Mouse (Mus musculus) lung, postnatal 10 days (tissue): Measurements from ENCODE around the gene Klhl11.
A peak's percentile ranks its signal among the peaks of the same experiment; 100 is the strongest.

Source experiments
- DNase-seq: peaks from one replicate; pipeline ENCODE4 v3.0.0; 2021

The Klhl11 gene

DNA sequence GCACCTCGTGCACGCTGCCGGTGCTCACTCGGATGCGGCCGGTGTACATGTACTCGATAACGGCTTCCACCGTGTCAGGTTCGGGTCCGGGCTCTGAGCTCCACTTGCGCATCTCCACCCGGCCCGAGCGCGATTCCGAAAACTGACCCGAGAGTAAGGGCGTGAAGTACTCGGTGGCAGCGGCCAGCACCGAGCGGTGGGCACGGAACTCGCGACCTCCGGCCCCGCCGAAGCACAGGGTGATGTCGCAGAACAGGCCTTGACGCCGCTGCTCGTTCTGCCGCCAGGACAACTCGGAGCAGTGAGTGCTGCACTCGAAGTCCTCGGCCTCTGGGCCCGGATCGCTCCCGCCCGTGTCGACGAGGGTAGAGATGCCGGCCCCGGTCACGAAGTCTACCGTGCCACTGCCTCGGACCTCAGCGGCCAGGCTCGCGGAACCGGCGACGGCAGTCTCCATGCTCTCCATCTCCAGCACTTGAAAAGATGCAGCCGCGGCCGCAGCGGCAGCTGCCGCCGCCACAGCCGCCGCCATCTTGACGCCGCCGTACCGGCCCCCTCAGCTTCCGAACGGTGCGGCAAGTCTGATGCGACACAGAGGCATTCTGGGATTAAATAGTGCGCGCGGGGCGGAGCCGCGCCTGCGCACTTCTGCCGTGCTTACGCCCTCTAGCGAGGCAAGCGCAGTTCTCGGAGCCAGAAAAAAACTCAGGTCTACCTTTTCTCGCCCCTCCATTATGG is at the start of gene Klhl11:
Gene Klhl11, minus strand, starts transcription at position 545 of the 738 bp plus-strand sequence.
- DNase-seq: peak; percentile 92

DNA sequence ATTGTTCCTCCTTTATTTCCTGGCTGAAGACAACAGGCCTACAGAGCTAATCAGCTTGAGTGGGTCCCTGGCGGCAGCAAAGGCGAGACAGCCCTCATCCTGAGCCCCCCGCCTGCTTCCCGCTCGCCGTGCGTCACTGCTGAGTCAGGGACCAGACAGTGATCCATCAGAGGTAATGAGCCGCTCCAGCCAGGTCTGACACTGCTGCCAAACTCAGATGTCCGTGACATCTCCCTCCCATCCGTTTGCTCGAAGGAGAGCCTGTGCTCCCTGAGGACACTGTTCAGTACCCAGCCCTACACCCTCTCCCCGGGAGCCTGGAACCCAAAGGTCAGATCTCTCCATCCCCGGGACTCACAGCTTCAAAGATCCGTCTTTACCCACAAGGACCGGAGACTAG is 48.3 kb upstream of the Klhl11 start:
- no peak for DNase-seq

DNA sequence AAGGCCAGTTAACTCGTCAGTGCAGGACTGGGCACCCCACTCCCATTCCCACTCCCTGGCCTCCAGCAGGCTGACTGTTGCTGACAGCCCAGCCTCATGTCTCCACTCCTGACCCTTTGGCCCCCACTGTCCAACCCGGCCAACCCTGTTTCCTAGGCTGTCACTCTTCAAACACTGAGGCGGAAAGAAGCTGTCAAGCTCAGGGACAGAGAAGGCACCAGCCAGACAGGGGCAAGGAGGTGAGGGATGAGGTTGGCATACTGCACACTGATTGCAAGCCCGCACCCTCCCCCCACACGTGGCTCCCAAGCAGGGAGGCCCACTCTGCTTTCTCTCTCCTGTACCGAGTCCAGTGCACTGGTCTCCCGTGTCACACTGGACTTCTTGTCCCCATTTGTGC is 46.6 kb upstream of the Klhl11 start:
- no peak for DNase-seq

DNA sequence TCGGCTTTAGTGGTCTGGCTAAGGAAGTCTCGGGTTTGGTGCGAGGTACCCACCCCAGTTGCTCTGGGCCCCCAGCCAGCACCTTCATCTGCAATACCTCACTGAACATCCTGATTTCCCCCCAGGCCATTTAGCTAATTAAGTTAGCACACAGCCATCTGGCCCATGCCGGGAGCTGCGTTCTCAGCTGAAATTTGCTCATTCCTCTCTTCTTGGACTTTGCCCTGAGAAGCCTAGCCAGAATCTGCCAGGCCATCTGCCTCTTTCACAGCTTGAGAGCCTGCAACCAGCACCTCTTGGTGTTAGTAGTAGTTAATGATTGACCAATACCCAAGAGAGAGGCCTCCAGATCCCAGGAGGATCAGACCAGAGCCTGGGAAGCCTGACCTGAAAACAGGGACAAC is 45.6 kb upstream of the Klhl11 start:
- peak; percentile 15 for DNase-seq

DNA sequence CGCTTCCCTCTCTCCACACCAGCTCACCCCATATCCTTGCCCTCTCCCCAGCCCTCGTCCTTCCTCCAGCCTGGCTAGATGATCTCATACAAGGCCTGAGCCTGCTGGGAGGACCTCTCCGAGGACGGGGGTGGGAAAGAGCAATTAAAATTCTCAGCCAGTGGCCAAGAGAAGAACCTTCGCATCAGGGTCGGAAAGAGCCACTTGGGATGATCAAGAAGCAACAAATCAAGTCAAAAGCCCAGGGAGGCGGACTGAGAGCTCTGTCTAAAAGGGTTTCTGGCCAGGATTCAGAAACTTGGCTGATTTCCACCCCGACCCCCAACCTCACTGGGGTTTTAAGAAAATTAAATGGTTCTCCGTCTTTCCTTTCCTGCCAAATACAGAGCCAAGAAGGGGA is 43.8 kb upstream of the Klhl11 start:
- DNase-seq: no peak

DNA sequence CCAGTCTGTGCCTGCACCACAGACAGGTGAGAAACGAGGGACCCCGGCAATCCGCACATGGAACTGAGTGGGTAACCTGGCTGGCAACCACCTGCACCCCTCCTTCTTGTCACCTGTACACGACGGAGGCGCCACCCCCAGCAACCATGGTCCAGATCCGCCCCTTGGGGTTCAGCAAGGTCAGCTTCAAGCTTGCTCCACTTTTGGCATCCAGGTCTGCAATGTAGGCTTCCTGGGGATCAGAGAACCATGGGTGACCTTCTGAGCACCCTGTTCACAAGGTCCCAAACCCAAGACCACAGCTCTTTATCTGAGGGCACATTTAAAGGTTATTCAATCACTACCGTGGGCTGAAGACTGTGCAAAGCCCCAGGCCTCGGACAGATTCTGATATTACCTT is 43.2 kb upstream of the Klhl11 start:
- no peak for DNase-seq

DNA sequence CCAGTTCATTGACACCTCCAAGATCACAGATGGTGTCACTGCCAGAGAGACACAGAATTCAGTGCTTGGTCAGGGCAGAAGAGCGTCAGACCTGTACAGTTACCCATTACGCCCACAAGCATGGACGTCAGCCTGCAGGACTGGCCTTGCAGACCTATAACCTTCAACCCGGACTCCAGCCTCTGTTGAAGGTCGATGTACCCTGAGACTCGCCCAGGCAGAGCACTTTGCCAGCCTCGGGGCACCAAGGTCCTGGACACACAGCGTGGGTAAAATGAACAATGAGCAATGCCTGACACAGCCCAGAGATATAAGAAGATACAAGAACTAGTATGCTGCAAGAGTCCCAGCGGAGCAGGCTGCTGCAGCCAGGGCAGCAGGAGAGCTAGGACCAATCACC is 42.5 kb upstream of the Klhl11 start:
- DNase-seq: no peak

DNA sequence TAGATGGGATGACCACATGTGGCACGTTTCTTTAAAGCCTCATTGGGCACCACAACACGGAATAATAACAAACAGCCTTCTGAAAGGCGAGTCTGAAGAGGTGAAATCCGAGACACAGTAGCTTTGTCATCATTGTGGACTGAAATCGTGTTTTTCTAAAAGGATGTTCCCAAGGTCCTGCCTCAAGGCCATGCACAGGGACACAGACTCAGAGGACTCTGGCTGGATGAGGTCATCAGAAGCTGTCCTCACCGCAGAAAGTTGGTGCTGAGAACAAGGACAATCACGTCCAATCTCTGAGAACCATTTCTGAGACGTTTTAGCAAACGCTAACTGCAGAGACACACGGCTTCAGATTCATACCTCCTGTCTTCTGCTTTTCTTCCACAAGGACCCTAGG is 41.2 kb upstream of the Klhl11 start:
- DNase-seq: no peak

DNA sequence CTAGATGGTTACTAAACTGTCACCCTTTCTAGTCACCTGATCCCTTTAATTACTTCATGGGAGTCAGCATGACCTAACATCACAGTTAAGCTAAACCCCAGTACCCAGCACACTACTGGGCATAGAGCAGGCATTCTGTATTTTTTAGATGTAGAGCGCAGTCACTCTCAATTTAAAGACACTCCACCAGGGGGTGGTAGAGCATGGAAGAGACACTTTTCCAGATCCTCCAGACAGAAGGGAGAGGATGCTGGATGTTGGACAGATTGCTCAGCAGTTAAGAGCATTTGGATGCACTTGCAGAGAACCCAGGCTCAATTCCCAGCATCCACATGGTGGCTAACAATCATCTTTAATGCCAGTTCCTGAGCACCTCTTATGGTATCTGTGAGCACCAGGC is 39.8 kb upstream of the Klhl11 start:
- peak; percentile 51 for DNase-seq

DNA sequence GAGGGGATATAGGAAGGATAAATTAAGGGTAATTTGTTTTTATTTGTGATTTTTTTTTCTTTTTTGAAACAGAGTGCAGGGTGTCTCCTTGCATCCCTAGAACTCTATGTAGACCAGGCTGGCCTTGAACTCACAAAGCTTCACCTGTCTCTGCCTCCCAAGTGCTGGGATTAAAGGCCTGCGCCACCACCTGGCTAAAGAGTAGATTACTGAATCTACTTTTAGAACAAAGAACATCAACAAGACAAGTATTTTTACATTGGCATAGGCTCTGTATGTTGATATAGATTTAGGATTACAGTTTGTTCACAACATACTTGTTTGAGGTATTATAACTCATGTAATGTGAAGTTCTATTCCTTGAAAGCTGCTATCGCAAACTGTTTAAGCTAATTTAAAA is 38.0 kb upstream of the Klhl11 start:
- no peak for DNase-seq

DNA sequence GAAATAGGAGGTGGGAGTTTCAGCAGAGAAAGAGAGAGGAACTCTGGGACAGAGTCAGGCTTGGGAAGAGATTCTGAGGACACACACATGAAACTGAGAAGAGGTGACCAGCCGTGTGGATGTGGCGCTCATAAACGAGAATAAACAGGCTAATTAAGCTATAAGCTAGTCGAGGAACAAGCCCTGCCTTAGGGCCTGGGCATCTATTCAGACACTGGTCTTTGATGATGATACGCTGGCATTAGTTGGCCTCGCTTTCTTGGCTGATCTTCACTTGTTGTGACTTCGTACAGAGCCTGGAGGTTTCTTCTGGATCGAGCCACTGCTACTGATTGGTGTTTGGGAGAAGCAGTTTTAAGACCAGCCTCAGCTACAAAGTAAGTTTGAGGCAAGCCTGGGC is 33.5 kb upstream of the Klhl11 start:
- DNase-seq: no peak

DNA sequence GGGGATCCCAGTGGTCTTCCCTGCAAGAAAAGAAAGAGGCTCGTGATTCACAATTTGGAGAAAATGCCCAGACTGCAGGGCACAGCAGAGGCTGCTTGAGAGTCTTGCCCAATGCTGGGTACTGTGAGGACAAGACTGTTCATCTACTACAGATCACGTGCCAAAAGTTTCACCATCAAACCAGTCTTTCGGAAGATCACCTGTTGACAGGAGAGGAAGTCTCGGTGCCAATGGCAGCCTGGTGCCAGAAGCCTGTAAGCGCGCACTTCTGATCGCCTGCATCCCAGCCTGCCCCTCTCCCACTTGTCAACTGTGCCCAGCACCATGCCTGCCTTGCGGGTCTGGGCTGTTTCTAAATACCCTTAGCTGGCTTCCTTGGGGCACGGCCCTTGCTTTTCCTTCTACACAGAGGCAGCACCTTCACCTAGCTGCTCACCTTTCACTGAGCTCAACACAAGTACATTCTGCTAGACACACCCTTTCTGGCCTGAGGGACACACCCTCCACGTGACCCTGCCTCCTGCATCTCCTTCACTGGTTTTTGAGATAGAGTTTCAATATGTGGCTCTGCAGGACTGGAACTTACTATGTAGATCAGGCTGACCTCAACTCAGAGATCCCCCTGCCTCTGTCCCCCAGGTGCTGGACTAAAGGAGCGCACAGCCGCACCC is 32.6 kb upstream of the Klhl11 start:
- no peak for DNase-seq

DNA sequence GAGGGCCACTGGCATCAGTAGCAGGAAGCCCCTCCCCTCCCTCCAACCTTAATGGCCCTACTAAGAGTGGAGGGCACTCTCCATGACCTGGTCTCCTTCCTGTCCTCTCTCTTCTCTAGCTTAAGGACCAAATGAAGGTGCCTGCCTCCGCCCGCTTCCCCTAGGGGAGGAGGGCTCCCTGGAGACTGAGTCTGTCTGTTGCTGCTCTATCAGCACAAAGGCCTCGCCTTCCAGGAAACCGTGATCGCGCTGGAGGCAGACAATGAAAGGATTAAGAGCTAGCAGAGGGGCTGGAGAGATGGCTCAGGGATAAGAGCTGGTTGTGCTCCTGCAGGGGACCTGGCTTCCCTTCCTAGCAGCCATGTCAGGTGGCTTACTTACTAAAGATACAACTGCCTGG is 28.8 kb upstream of the Klhl11 start:
- DNase-seq: no peak

DNA sequence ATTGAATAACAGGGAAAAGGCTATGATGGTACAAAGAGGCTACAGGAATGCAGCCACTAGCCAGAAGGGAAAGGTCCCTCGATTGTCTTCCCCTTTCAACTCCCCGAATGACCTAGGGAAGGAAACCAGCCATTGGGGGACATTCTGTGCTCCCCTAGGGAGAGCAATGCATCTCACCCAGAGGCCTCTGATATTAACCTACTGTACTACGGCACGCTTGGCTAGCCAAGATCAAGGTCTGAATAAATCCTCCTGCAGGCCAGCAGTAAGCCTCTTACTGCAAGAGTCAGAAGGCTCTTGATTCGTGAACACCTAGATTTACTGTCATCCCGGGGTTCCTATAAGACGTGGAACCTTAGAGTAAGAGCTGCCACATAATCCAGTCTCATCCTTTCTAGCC is 28.1 kb upstream of the Klhl11 start:
- DNase-seq: no peak

DNA sequence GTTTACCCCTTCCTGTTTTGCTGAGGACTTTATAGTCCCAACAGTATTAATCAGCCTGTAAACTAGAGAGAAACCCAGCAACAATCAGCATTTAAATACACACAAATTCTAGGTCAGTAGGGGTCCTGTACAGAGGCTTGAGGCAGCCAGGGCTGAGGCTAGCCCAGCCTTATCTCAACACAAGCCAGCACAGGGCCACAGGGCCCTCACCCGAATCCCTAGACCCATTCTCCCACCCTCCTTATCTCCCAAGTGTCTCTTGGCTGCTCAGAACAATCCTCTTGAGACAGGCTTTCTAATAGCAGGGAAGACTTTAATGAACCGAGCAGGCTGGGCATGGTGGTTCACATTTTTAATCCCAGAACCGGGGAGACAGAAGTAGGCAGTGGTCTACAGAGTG is 27.7 kb upstream of the Klhl11 start:
- DNase-seq: no peak

DNA sequence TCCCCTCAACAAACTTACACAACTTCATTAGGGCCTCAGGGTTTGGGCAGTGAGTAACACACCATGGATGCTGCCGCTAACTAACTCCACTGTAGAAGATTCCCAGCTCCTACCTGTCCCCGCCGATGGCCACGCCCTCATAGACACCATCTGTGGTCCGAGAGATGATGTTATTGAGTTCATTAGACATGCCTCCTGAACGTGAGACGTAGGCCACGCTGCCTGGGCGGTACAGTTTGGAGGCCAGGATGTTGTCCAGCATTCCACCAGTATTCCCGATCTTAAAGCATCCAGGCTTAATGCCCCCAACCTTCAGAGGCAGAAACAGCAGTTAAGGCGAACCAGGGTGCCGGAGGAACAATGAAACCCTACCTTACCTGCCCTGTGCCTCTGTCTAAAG is 21.2 kb upstream of the Klhl11 start:
- no peak for DNase-seq

DNA sequence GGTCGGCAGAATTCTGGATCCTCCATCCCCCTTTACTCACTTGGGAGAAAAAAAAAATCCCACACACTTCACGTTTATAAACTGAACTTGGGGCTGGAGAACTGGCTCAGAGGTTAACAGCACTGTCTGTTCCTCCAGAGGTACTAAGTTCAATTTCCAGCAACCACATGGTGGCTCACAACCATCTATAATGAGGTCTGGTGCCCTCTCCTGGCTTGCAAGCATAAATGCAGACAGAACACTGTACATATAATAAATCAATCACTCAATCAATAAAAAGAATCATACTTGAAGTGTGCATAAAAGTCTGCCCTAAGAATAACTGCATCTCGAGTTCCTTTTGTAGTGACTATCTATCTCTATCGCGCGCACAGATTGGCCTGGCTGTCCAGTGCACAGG is 18.4 kb upstream of the Klhl11 start:
- DNase-seq: no peak

DNA sequence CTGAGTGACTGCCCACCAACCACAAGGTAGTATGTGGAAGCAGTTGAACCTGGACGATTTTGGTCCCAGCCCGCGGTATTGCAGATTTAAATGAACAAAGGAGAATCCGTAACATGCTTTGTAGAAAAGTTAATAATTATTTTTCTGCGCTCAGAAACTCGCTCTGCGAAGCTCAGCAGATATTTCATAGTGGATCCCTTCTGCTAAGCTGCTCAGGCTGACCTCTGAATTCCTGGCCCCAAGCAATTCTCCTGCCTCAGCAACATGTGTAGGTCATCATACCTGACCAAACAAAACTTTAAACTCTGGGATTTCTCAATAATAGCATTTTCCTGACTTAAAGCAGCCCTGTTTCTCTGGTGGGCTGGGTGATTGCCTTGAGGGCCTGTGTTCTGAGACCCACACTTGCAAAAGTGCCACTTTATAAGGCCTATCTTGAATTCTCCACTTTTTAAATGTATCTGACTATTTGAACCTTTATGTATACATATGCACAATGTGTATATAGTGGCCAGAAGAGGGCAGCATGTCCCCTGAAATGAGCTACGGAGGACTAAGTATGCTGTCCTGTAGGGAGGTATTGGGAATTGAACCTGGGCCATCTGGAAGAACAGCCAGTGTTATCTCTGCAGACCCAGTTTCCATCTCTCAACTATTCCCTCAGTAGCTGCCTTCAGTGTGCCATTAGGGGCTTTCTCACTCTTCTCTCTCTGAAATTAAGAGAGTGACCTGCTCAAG is 13.4 kb upstream of the Klhl11 start:
- DNase-seq: peak; percentile 50

DNA sequence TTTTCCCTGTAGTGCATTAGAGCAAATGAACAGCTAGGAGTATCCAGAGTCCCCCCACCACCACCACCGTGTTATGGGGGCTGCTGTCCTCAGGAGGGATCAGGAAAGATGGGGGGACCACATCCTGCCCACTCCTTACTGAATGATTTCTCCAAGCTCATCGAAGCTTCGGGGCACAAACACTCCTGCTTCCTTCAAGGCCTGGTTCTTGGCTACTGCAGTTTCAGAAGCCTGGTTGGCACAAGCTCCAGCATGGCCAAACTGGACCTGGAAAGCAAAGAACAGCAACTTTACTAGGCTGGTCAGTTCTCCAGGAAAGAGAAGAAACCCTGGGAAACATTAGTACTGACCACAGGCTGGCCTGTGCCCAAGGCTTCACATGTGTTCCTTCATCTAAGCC is 11.9 kb upstream of the Klhl11 start:
- DNase-seq: no peak

DNA sequence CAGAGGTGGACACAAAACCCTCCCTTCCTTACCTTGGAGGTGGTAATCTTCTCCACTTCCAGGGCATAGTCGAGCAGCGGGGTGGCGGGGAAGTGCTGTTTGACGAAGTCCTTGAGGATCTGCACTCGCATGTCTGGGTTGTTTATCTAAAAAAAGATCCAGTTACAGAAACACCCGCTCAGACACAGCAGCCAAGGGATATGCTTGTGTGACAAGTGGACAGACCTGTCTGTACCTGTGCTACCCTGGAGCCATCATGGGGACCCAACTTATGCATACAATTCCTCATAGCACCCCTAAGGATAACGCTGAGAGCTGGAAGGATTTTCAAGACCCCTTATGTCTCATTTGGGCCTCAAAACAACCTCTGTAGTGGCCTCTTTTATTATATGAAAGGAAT is 6.6 kb upstream of the Klhl11 start:
- DNase-seq: no peak

DNA sequence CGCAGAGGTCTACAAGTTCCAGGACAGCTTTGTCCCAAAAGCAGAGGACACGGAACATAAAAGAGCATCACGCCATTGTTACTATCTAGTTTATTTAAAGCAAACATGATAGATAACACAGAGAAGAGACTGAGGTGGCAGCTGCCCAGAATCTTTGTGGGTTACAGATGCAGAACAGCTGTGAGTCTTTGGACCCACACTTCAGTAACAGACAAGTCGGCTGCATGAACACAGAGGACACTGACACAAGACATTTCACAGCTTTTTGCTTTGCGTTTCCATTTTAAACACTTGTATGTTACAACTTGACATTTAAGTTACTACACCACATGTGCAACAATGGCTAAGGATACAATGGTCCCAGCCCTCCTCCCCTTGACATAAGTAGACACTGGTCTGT is 3.7 kb upstream of the Klhl11 start:
- peak; percentile 31 for DNase-seq

DNA sequence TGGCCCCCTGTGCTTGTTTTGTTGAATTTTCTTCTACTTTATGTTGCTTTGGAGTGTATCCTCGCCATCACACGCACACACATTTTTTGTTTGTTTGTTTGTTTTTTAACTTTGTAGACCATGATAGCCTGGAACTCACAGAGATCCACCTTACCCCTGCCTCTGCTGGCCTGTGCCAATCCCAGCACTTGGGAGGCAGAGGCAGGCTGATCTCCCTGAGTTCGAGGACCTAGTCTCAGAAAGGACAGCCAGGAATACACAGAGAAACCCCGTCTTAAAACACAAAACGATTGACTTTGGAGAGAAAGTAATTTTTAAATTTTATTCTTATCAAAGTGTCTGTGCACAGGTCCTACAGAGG is 374 bp upstream of the Klhl11 start:
- no peak for DNase-seq

DNA sequence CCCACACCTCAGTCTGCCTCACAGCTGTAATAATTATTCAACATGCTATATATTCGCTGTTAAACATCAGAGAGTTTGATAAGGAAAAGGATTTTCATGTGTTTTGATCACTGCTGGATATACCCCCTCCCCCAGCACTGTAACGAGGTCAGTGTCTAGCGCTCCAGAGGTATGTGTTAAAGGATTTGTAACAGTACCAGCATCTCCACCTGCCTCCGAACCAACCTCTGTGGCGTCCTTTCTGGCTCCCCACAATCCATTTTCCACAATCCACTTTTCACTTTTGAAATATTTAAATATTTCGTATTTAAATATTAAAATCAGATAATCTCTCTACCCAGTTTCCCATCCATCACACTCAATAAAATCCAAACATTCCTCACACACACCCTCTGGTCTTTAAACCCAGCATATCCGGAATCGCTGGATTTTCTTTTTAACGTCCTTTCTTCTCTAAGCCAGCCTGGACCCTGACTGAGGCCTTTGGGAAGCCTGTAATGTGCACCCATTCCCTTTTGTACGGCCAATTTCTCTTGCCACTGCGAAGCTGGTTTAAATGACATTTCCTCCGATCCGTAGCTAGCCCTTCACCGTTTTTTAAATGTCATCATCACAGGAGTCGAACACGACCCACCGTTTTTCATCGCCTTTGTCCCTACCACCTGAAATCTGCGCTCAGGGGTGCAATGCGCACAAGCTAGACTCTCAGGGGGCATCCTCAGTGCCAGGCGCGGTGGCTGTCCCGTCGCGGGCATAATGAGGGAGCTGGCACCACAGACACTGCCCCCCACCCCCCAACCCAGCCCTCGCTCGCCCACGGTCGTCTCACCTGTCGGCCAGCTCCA is 967 bp downstream of the Klhl11 start:
- no peak for DNase-seq
